Mouse (Mus musculus) heart, postnatal 0 days (tissue): Measurements from ENCODE around the gene Ebi3.

Experiments used
- CTCF ChIP-seq: IDR thresholded peaks from 2 replicates; pipeline ENCODE4 v1.5.1; 2016; ENCODE audit warnings: antibody characterized with exemption, control low read depth, low read depth
- EP300 ChIP-seq: IDR thresholded peaks from 2 replicates; pipeline ENCODE4 v1.6.1; 2016; ENCODE audit warnings: antibody characterized with exemption, low read depth

DNA sequence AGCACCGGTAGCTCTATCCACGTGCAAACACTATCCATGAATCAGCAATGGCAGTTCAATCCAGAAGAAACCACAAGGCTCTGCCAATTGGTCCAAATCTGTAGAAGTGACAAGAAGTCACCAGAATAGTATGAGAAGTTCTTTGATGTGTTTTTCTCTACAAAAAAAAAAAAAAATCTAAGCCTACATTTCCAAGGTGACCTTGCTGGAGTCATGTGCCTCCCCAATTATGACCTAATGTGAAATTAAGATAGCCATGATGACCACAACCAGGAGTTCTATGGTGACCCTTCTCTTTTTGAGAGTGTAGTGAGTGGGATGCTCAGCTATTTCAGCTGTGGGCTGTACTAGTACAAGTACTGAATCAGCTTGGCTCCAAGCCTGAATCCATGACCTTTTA is 3.0 kb upstream of the Ebi3 start, which contains the start of gene Zfp119b:
- TF ChIP-seq CTCF = no peak
- no peak for TF ChIP-seq EP300
